Mouse (Mus musculus): ENCODE results near the gene Gm9958.

Gm9958 gene

GRCm38 (mm10) chr5:90405210-90405609, 38.2 kb downstream of the Gm9958 start:
- DNase-seq (ENCODE audit: low spot score in 2 of 2), result no peak

GRCm38 (mm10) chr5:90414142-90414924, 47.3 kb downstream of the Gm9958 start:
- no peak for DNase-seq (ENCODE audit: low spot score in 2 of 2)

- no peak for DNase-seq (ENCODE audit: low spot score in 2 of 2)
These were observed 47.9 kb downstream of the Gm9958 start for GRCm38 (mm10) chr5:90414925-90415295.

All from thymus, postnatal 10 days (tissue).